Mouse (Mus musculus): ENCODE results near the gene Prpf38a. TPM values are rescaled to one million over a fixed set of nuclear protein-coding genes. Genes with fewer than 3 reads are reported as not detected.

Gene Prpf38a
- total and polyA plus RNA-seq, 3 experiments: 51.1 to 107 (median 82.2) TPM

DNA sequence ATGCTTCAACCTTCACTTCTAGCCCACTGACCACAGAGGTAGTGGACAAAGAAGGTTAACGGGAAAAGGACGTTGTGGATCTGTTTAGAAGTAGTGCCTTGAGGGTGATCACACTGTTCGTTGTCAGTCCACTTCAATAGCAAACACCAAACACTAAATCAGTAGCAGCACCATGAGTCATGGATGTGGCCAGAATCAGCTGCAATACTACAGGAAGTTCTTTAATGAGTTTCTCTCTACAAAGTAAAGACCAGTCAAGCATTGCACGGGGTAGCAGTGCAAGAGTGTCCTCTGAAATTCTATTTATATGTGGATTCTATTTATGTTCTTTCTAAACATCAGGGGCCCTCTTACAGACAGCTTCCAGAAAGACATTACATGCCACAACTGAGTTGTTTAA lies 19.2 kb upstream of the Prpf38a start:
- in situ Hi-C loops (cut with MboI; ENCODE audit: low pct_ligation_motif_present, low pct_unique_long_range_greater_than_20kb, low sequenced_read_pairs): no loop called here
- Histone ChIP-seq H3K36me3 (replicated peaks in 1 of 2; ENCODE audit: control insufficient read depth in 1 of 2, insufficient read depth in 1 of 2, low read length in 1 of 2) (peaks cover 20 to 75% of the 10 kb centered on the region in 2 experiments), H3K4me1 (ENCODE audit: control insufficient read depth in 1 of 2, insufficient read depth in 2 of 2) (peaks cover 0 to 4% of the 10 kb centered on the region in 2 experiments; a peak in 2 of 4 replicates), H3K27me3 (replicated peaks) (no peaks in the 10 kb centered on the region), H3K4me3 (replicated peaks in 1 of 3; ENCODE audit: low read depth in 2 of 3, low read length in 2 of 3, poor library complexity in 1 of 3) (no peak overlapping the region), H3K9ac (ENCODE audit: insufficient read depth, low read depth) (no peak overlapping the region), H3K9me3 (replicated peaks; ENCODE audit: low read length) (no peaks in the 10 kb centered on the region), H3K4me2 (ENCODE audit: insufficient read depth, low read depth, poor library complexity, severe bottlenecking) (no peak overlapping the region), H3K27ac (ENCODE audit: insufficient read depth, low read depth) (no peak overlapping the region), H3K79me2 (replicated peaks; ENCODE audit: control insufficient read depth, extremely low read depth, insufficient read depth, poor library complexity, severe bottlenecking) (no peaks in the 10 kb centered on the region)
- DNase-seq (ENCODE audit: extremely low read depth): peak; percentile 29
- TF ChIP-seq ZC3H11A (IDR thresholded peaks at IDR 0.05; ENCODE audit: low read depth, low read length): no peak
- no peak for TF ChIP-seq CTCF (conservative IDR thresholded peaks at IDR 0.05 in 1 of 2, IDR thresholded peaks at IDR 0.05 in 1 of 2; ENCODE audit: low read depth in 2 of 2, low read length in 2 of 2)
- TF ChIP-seq E2F4 (IDR thresholded peaks at IDR 0.05; ENCODE audit: insufficient replicate concordance, low read depth, low read length): no peak
- no peak for TF ChIP-seq SIN3A (IDR thresholded peaks at IDR 0.05; ENCODE audit: low read length)
- no peak for TF ChIP-seq GABPA (IDR thresholded peaks at IDR 0.05; ENCODE audit: insufficient replicate concordance, low read depth, low read length)
- TF ChIP-seq ELF1 (IDR thresholded peaks at IDR 0.05; ENCODE audit: low read depth, low read length): no peak
- no peak for TF ChIP-seq MAZ (IDR thresholded peaks at IDR 0.05; ENCODE audit: low read depth, low read length)
- no peak for TF ChIP-seq POLR2AphosphoS2 (IDR thresholded peaks at IDR 0.05; ENCODE audit: low read depth, low read length)
- TF ChIP-seq ZMIZ1 (IDR thresholded peaks at IDR 0.05; ENCODE audit: low read depth, low read length): no peak
- no peak for TF ChIP-seq MYC (IDR thresholded peaks at IDR 0.05; ENCODE audit: low read depth, low read length)
- no peak for TF ChIP-seq USF1 (IDR thresholded peaks at IDR 0.05; ENCODE audit: low read depth, low read length)
- no peak for TF ChIP-seq MAFK (IDR thresholded peaks at IDR 0.05; ENCODE audit: insufficient replicate concordance, low read length)
- TF ChIP-seq ZNF384 (IDR thresholded peaks at IDR 0.05; ENCODE audit: low read depth, low read length): no peak
- TF ChIP-seq JUN (IDR thresholded peaks at IDR 0.05; ENCODE audit: insufficient read depth, low read depth, low read length): no peak
- no peak for TF ChIP-seq MAX (IDR thresholded peaks at IDR 0.05; ENCODE audit: low read length)
- TF ChIP-seq RAD21 (IDR thresholded peaks at IDR 0.05; ENCODE audit: low read depth, low read length): no peak
- no peak for TF ChIP-seq NRF1 (IDR thresholded peaks at IDR 0.05; ENCODE audit: low read depth, low read length)
- no peak for TF ChIP-seq JUND (conservative IDR thresholded peaks at IDR 0.05; ENCODE audit: low read depth, low read length)
- dilution Hi-C loops (cut with MboI; ENCODE audit: extremely low pct_ligation_motif_present, extremely low pct_unique_long_range_greater_than_20kb, low sequenced_read_pairs): no loop called here

DNA sequence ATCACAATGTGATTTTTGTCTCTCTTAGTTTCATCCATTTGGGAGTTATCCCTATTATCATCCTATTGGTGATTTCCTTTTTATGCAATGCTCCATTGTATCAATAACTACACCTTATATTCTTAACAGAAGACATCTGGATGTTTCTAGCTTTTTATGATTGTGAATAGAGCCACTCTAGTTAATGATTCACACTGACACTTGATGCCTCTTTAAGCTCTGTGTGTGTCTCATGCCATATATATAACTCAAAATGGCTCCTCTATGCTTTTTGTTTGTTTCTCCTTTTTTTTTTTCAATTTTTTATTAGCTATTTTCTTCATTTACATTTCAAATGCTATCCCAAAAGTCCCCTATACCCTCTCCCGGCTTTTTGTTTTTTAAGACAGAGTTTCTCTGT lies 16.6 kb upstream of the Prpf38a start:
- Histone ChIP-seq H3K36me3 (replicated peaks in 1 of 2; ENCODE audit: control insufficient read depth in 1 of 2, insufficient read depth in 1 of 2, low read length in 1 of 2) (peaks cover 18 to 83% of the 10 kb centered on the region in 2 experiments), H3K9ac (ENCODE audit: insufficient read depth, low read depth) (no peak overlapping the region), H3K27ac (ENCODE audit: insufficient read depth, low read depth) (no peak overlapping the region), H3K9me3 (replicated peaks; ENCODE audit: low read length) (no peaks in the 10 kb centered on the region), H3K4me3 (replicated peaks in 1 of 3; ENCODE audit: low read depth in 2 of 3, low read length in 2 of 3, poor library complexity in 1 of 3) (no peak overlapping the region), H3K27me3 (replicated peaks) (no peaks in the 10 kb centered on the region), H3K79me2 (replicated peaks; ENCODE audit: control insufficient read depth, extremely low read depth, insufficient read depth, poor library complexity, severe bottlenecking) (no peaks in the 10 kb centered on the region), H3K4me1 (ENCODE audit: control insufficient read depth in 1 of 2, insufficient read depth in 2 of 2) (peaks cover 0 to 4% of the 10 kb centered on the region in 2 experiments; a peak in 2 of 4 replicates), H3K4me2 (ENCODE audit: insufficient read depth, low read depth, poor library complexity, severe bottlenecking) (no peak overlapping the region)
- dilution Hi-C loops (cut with MboI; ENCODE audit: extremely low pct_ligation_motif_present, extremely low pct_unique_long_range_greater_than_20kb, low sequenced_read_pairs) (no loop called here), in situ Hi-C loops (cut with MboI; ENCODE audit: low pct_ligation_motif_present, low pct_unique_long_range_greater_than_20kb, low sequenced_read_pairs) (no loop called here)
- no peak for TF ChIP-seq ETS1 (conservative IDR thresholded peaks at IDR 0.05; ENCODE audit: low read depth, low read length)
- no peak for DNase-seq (ENCODE audit: extremely low read depth)
